Mouse (Mus musculus): ENCODE measurements around the gene Slc5a5.

Slc5a5 gene

DNA sequence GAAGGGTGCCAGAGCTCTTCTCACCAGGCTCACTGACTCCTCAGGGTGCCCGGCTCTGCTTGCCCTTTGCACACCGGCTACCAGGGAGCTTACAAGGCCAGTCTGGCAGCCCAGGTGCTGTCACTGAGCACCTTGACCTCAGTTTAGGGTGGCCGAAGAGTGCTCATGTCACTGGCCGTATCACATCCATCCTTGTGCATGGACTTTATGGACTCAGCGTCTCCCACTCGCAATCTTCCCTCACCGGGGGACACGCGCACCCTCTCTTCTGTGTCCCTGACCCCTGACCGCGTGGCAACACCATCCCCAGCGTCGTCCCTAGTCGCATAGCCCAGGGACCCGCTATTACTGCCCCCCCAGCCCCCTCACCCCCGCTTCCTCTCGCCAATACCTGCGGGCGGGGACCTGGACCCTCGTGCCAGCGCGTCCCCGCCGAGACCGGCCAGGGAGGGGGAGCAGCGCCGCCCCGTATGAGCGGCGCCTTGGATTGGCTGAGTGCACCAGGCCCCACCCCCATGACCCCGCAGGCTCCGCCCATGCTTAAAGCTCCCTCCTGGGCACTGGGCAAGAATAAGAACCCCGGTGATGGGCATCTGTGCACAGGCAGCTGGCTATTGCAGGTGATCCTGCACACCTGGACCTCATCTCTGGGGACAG is 35.9 kb downstream of the Slc5a5 start:
- peak in 1 of 2 experiments; percentile 73 for DNase-seq (ENCODE audit: low spot score in 2 of 2)

- no peak for DNase-seq (ENCODE audit: low spot score in 2 of 2)
These were observed 36.5 kb downstream of the Slc5a5 start for GRCm38 (mm10) chr8:70856028-70856427.

DNA sequence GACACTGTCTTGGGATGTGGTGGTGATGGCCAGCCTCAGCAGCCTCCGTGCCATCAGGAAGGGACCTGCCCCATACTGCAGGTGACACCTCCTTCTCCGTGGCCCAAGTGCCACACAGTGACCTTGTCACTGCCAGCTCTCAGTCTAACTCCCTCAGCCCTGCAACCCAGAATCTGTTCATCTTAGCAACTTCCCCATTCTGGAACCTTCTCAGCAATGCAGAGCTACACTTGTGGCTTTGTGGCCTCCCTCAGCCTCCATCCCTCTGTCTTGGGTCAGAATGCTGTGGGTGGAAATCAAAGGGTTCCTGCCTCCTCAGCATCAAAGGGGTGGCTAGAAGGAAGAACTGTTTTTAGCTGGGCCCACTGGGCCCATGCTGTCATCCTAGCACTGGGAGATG is 38.7 kb downstream of the Slc5a5 start:
- no peak for DNase-seq (ENCODE audit: low spot score in 2 of 2)

DNA sequence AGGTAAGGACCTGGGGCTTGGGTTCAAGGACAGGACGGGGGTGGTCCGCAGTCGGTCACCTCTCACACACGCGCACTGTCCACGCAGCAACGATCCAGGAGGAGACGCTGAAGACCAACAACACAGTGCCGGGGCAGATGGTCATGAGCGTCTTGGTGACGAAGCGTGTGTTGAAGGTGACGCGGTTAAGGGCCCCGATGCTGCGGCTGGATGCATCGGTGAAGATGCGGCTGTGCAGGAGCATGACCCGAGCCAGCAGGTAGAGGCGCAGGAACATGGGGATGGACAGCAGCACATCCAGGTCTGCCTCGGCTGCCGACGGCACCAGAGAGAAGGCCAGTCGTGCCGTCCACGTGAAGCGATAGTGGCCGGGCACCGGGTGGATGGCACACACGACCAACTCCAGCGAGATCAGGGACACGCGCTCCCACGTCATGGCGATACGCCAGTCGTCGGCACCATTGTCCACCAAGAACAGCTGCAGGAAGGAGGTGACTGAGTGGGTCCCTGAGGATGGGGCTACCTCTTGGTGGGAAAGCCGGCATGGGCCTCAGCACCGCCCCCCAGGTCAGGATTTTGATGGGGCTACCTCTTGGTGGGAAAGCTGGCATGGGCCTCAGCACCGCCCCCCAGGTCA is 39.8 kb downstream of the Slc5a5 start:
- DNase-seq (ENCODE audit: low spot score in 2 of 2) = no peak

- DNase-seq (ENCODE audit: low spot score in 2 of 2) = no peak
These were observed 40.7 kb downstream of the Slc5a5 start for GRCm38 (mm10) chr8:70851837-70852236.

DNA sequence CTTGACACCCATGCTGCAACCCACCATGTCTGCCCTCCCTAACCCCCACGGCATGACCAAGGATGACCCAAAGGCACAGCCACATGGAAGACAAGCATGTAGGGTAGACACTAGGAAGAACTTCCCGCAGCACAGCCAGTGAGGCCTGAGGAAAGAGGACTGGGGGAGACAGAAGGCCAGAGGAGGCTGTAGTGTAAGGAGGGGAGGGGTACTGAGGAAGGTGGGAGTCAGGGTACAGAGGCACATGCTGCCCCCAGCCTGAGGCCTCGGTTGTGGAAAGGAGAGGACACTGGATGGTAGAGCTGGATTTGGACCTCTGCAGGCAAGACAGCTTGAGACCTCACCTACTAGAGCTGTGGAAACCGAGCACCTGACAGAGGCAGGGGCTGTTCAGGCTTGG is 41.6 kb downstream of the Slc5a5 start:
- DNase-seq (ENCODE audit: low spot score in 2 of 2) = no peak

DNA sequence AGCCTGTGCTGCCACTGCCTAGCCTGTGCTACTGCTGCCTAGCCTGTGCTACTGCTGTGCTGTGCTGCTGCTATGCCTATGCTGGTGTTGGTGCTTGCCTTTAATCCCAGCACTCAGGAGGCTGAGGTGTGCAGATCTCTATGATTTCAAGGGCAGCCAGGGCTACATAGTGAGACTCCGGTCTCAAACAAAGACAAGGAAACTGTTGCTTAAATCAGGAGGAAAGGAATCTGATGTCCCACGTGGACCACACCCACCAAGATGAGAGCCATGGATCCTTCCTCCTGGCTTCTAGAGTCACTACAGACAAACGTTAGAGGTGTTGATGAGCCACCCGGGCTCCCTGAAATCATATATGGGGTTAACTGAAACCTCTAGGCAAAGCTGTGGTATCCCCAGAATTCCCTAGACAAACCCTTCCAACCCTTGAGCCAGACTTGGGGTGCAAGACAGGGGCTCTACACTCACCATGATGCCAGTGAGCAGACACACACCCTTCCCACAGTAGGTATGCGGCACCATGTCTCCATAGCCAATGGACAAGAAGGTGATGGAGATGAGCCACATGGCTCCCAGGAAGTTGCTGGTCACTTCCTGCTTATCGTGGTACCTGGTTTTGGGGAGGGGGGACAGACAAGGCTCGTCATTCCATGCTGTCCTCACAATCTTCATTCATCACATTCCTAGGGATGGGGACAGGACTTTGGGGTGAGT is 42.3 kb downstream of the Slc5a5 start:
- no peak for DNase-seq (ENCODE audit: low spot score in 2 of 2)

GRCm38 (mm10) chr8:70849333-70849990 is 43.1 kb downstream of the Slc5a5 start:
- DNase-seq (ENCODE audit: low spot score in 2 of 2) = no peak

DNA sequence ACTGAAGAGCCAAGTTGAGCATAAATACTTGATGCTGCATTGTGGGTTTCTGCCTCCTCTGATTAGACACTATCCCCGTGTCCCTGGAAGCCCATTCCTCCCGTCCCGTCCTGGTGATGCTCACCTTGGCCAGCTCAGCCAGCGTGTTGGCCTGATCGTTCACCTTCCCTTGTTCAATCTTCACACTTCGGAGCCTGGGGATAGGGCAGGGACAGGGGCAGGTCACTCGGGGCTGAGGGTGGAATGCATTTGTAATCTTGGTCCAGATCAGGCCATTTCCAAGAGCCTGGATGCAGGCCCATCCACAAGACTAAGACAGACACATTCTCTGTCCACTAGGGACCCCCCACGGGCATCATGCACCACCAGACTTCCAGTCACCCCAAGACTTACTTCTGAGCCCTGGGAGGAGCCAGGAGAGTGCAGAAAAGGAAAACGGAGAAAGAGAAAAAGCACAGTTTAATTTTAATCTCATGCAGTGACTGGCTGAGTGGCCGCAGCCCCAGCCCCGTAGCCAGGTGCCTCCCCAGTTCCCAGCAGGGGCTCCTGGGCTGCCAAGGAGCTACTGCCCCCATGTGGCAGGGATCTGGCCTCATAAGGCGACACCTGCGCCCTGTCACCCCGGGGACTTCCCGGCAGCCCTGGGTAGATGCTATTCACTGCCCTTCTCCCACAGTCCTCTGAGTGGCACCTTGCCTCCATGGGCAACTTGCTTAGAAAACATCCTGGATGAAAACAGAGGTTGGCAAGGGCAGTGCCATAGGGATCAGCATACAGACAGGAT is 46.0 kb downstream of the Slc5a5 start:
- peak in 1 of 2 experiments; percentile 67 for DNase-seq (ENCODE audit: low spot score in 2 of 2)

GRCm38 (mm10) chr8:70845108-70845507 is 47.4 kb downstream of the Slc5a5 start:
- DNase-seq (ENCODE audit: low spot score in 2 of 2) = no peak

DNA sequence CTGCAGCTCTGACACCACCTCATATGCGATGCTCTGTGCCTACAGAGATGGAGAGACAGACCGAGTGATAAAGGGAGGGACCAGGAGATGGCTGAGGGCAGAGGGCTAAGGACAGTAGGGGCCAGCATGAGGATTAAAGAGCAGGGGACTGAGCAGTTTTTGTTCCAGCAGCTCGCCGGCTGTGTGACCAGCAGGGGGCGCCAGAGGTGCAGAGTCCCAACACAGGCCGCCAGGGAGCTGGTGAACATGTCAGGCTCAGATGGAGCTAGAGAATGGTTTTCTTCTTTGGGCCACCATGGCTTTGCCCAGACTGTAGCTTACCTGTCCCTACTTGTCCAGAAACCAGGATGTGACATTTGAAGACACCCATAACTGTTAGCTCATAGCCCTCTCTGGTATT is 48.0 kb downstream of the Slc5a5 start:
- DNase-seq (ENCODE audit: low spot score in 2 of 2) = peak; percentile 97

- peak in 1 of 2 experiments; percentile 43 for DNase-seq (ENCODE audit: low spot score in 2 of 2)
These were observed 48.6 kb downstream of the Slc5a5 start for GRCm38 (mm10) chr8:70843941-70844340.

GRCm38 (mm10) chr8:70843214-70843773 is 49.3 kb downstream of the Slc5a5 start:
- peak; percentile 69 to 73 for DNase-seq (ENCODE audit: low spot score in 2 of 2)

DNA sequence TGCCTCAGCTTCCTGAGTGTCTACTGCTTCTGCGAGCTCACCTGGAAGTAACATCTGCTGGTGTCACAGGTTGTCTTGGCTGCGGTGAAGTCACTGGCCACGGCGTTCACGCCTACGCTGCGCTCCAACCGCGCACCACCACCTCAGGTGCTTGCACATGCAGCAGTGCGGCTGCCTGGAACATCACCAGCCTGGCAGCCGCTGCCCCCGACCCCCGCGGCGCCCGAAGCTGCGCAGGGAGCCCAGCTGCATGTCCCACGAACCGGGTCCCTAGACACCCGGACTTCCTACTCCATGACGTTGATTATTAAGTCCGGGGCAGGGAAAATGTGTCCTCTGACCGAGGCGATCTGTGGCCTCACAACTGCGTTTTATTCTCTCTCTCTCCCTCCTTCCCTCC is 50.1 kb downstream of the Slc5a5 start:
- no peak for DNase-seq (ENCODE audit: low spot score in 2 of 2)

DNA sequence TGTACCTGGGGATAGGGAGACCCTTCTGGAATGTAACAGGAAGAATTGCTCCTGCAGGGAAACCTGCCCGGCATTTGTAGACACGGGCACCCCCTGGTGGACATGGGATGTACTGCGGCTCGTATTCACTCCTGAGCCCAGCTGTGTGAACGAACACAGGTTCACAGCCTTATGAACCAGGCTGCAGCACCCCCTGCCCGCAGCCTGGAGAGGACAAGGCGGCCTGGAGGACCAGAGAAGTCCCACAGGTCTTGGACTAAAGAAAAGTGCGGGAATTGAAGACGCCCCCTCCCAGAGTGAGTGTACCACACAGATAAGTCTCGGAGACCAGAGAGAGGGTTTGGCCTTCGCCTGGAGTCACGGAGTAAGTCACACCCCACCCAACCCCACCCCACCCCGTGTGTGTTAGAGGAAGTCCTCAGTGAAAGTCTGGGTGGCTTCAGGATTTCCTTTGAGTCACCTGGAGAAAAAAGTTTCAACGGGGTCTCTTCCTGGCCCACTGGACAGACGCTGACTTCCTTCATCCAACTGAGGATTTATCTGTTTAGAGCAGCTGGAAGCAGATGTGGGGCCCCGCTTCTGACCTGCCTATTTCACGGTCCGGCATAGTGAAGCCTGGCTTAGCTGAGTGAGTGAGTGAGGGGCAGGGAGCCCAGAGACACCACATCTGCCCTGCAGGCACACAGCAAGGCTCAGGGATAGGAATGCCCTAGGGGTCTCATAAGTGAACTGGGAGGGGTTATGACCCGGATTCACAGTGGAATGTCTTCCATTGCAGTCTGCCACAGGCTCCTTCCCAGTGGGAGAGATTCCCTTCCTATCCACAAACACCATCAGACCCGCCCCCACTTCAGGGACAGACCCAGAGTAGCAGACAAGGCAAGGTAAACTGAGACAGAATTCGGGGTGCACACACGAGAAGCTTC is 51.1 kb downstream of the Slc5a5 start:
- peak; percentile 96 to 99 for DNase-seq (ENCODE audit: low spot score in 2 of 2)

DNA sequence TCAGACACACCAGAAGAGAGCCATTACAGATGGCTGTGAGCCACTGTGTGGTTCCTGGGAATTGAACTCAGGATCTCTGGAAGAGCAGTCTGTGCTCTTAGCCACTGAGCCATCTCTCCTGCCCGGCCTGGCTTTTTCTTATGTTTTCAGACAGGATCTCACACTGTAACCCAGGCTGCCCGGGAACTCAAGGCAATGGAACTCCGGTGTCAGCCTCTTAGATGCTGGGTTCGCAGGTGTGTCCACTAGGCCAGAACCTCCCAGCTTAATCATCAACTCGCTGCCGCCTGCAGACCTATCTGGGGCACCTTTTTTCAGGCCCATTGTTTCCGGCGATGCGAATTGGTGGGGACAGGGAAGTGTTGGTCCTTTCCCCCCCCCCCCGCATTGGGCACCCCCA is 52.0 kb downstream of the Slc5a5 start:
- DNase-seq (ENCODE audit: low spot score in 2 of 2) = peak; percentile 48 to 57

- peak; percentile 96 to 100 for DNase-seq (ENCODE audit: low spot score in 2 of 2)
These were observed 52.9 kb downstream of the Slc5a5 start, which contains the start of gene Arrdc2 for GRCm38 (mm10) chr8:70839408-70840351. Arrdc2 (minus strand) TSS chr8:70839720.

DNA sequence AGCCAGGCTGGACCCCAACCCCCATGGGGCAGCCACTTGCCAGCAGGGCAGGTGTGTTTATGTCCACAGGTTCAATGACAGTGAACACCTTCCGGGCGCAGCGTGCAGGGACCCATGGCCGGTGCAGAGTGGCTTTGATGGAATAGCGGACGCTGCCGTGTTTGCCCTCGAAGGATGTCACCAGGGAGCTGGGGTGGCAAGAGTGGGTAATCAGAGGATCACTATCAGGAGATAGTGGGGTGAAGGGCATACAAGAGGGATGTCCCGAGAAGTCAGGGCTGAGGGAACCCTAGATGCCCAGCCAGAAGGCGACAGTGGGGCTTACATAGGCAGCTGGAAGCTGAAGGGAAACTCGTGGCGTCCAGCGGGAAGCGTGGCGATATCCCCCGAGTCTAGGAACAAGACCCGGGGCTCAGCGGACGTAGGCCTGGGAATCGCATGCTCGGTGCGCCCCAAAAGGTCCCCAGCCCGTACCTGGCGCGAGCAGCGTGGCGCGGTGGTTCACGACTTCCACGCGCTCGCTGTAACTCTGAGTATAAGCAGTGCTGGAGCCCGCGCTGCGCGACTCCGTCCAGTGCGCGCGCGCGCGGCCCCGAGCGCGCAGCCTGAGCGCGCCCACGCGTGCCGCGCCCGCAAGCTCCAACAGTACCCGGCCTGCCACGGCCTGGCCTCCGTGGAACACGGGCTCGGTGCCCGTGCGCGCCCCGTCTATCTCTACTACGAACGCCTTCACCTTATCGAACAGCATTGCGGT is 53.7 kb downstream of the Slc5a5 start:
- peak; percentile 60 to 64 for DNase-seq (ENCODE audit: low spot score in 2 of 2)

All from spleen, postnatal 10 days (tissue).